Mouse (Mus musculus) gastrocnemius, postnatal 36 days (tissue): ENCODE data around the gene Opn3. TPM values are rescaled to one million over a fixed set of nuclear protein-coding genes. Genes with fewer than 3 reads are reported as not detected.

Experiments
- DNase-seq, 2 experiments: peaks; one replicate each; pipeline ENCODE4 v3.0.0; 2022
- intact Hi-C: fragments of 180-260 bp; cut with DNase I; formaldehyde crosslinking; loops from one replicate; pipeline ENCODE4 v1.15.1; 2025
- total RNA-seq, 2 experiments: library from RNA; stranded (reverse); gene quantifications; 2 replicates each; pipeline ENCODE4 v1.2.3; 2021

Opn3 gene
- total RNA-seq, 2 experiments from 2014 or later, result 3.3 to 5.0 TPM

- intact Hi-C loops, result no loop called here
- DNase-seq, result no peak
These were observed 23.7 kb downstream of the Opn3 start for GRCm38 (mm10) chr1:175668666-175669405.

GRCm38 (mm10) chr1:175659900-175660299, 32.7 kb downstream of the Opn3 start:
- intact Hi-C loops, result no loop called here
- DNase-seq, result no peak

- DNase-seq, result no peak
- intact Hi-C loops, result no loop called here
These were observed 44.0 kb downstream of the Opn3 start for GRCm38 (mm10) chr1:175648615-175649014.

- intact Hi-C loops, result no loop called here
- no peak for DNase-seq
These were observed 45.6 kb downstream of the Opn3 start for GRCm38 (mm10) chr1:175646952-175647351.

GRCm38 (mm10) chr1:175643496-175644265, 48.9 kb downstream of the Opn3 start:
- intact Hi-C loops, result no loop called here
- no peak for DNase-seq

GRCm38 (mm10) chr1:175640435-175641150, 52.0 kb downstream of the Opn3 start:
- no peak for DNase-seq
- intact Hi-C loops, result no loop called here

GRCm38 (mm10) chr1:175639072-175639471, 53.5 kb downstream of the Opn3 start:
- DNase-seq, result no peak
- intact Hi-C loops, result loop anchor here (5.0 kb wide), 1 partner anchor 273 kb away; no protein-coding TSS in a partner anchor

GRCm38 (mm10) chr1:175637677-175638076, 54.9 kb downstream of the Opn3 start:
- intact Hi-C loops, result loop anchor here (5.0 kb wide), 1 partner anchor 275 kb away; no protein-coding TSS in a partner anchor
- DNase-seq, result no peak

- intact Hi-C loops, result no loop called here
These were observed 60.1 kb downstream of the Opn3 start for GRCm38 (mm10) chr1:175632470-175632869.

GRCm38 (mm10) chr1:175631721-175632221, 60.8 kb downstream of the Opn3 start:
- intact Hi-C loops, result no loop called here
- no peak for DNase-seq

More at GRCm38 (mm10) chr1:175632470-175632869, 60.1 kb downstream of the Opn3 start:
- no peak for DNase-seq

GRCm38 (mm10) chr1:175631080-175631479, 61.5 kb downstream of the Opn3 start:
- intact Hi-C loops, result no loop called here

GRCm38 (mm10) chr1:175630345-175630744, 62.2 kb downstream of the Opn3 start:
- no peak for DNase-seq
- intact Hi-C loops, result no loop called here

More at GRCm38 (mm10) chr1:175631080-175631479, 61.5 kb downstream of the Opn3 start:
- no peak for DNase-seq

- intact Hi-C loops, result loop anchor here (5.0 to 10.0 kb wide), 2 partner anchors 246 to 293 kb away; partner anchors contain the start of gene Gm38100
- DNase-seq, result no peak
These were observed 63.3 kb downstream of the Opn3 start for GRCm38 (mm10) chr1:175629248-175629647.

- intact Hi-C loops, result loop anchor here (2.0 to 10.0 kb wide), 3 partner anchors 67 to 296 kb away; partner anchors contain the start of genes Chml, Gm38100 and Opn3
- DNase-seq, result no peak
These were observed 66.4 kb downstream of the Opn3 start for GRCm38 (mm10) chr1:175625990-175626692.

- peak; percentile 92 to 93 for DNase-seq
- intact Hi-C loops, result loop anchor here (2.0 to 10.0 kb wide), 3 partner anchors 67 to 297 kb away; partner anchors contain the start of genes Chml, Gm38100 and Opn3
These were observed 67.2 kb downstream of the Opn3 start, which contains the start of gene Fh1 for GRCm38 (mm10) chr1:175625257-175625879. Gene Fh1, minus strand, starts transcription at chr1:175625635.

- no peak for DNase-seq
- intact Hi-C loops, result loop anchor here (2.0 to 10.0 kb wide), 2 partner anchors 69 to 251 kb away; partner anchors contain the start of genes Chml and Opn3
These were observed 68.9 kb downstream of the Opn3 start for GRCm38 (mm10) chr1:175623656-175624055.

GRCm38 (mm10) chr1:175619814-175620431, 72.7 kb downstream of the Opn3 start, which contains the start of gene Kmo:
Gene Kmo, plus strand, starts transcription at chr1:175620381.
- no peak for DNase-seq
- intact Hi-C loops, result loop anchor here (10.0 kb wide), 1 partner anchor 255 kb away; no protein-coding TSS in a partner anchor

GRCm38 (mm10) chr1:175614992-175615391, 77.6 kb downstream of the Opn3 start:
- intact Hi-C loops, result no loop called here
- no peak for DNase-seq
